Mouse (Mus musculus) frontal cortex, postnatal 14 days (tissue): ENCODE data around the gene 4930522H14Rik.

Experiments used
- DNase-seq, 2 experiments: peaks; one replicate each; pipeline ENCODE4 v3.0.0; 2022; ENCODE audit warnings: low spot score in 2 of 2

Gene 4930522H14Rik

GRCm38 (mm10) chr4:109531111-109531510, at the start of gene 4930522H14Rik:
4930522H14Rik (minus strand) TSS chr4:109531297.
- no peak for DNase-seq

- no peak for DNase-seq
Measured at GRCm38 (mm10) chr4:109578356-109578755, 47.3 kb upstream of the 4930522H14Rik start.

- DNase-seq = no peak
Measured at GRCm38 (mm10) chr4:109576933-109577332, 45.8 kb upstream of the 4930522H14Rik start.

GRCm38 (mm10) chr4:109574845-109575244, 43.7 kb upstream of the 4930522H14Rik start:
- DNase-seq = no peak

GRCm38 (mm10) chr4:109574331-109574730, 43.2 kb upstream of the 4930522H14Rik start:
- no peak for DNase-seq

- DNase-seq = no peak
Measured at GRCm38 (mm10) chr4:109572632-109573031, 41.5 kb upstream of the 4930522H14Rik start.

GRCm38 (mm10) chr4:109569421-109569820, 38.3 kb upstream of the 4930522H14Rik start:
- no peak for DNase-seq

- peak in 1 of 2 experiments; percentile 3 for DNase-seq
Measured at GRCm38 (mm10) chr4:109568959-109569358, 37.9 kb upstream of the 4930522H14Rik start.

GRCm38 (mm10) chr4:109564711-109565110, 33.6 kb upstream of the 4930522H14Rik start:
- no peak for DNase-seq

- DNase-seq = no peak
Measured at GRCm38 (mm10) chr4:109550338-109551150, 19.4 kb upstream of the 4930522H14Rik start.

GRCm38 (mm10) chr4:109547306-109547705, 16.2 kb upstream of the 4930522H14Rik start:
- DNase-seq = no peak

- no peak for DNase-seq
Measured at GRCm38 (mm10) chr4:109546538-109546937, 15.4 kb upstream of the 4930522H14Rik start.

GRCm38 (mm10) chr4:109530245-109530816, 766 bp downstream of the 4930522H14Rik start:
- DNase-seq = no peak

GRCm38 (mm10) chr4:109504885-109505284, 26.2 kb downstream of the 4930522H14Rik start:
- DNase-seq = peak in 1 of 2 experiments; percentile 42

GRCm38 (mm10) chr4:109498476-109498875, 32.6 kb downstream of the 4930522H14Rik start:
- DNase-seq = no peak

GRCm38 (mm10) chr4:109493581-109493980, 37.5 kb downstream of the 4930522H14Rik start:
- DNase-seq = no peak

GRCm38 (mm10) chr4:109488812-109489211, 42.3 kb downstream of the 4930522H14Rik start:
- no peak for DNase-seq

GRCm38 (mm10) chr4:109484621-109485020, 46.5 kb downstream of the 4930522H14Rik start, which contains the start of gene Rnf11:
Rnf11 (minus strand) TSS chr4:109484728.
- DNase-seq = no peak

- no peak for DNase-seq
Measured at GRCm38 (mm10) chr4:109482701-109483100, 48.4 kb downstream of the 4930522H14Rik start.

- no peak for DNase-seq
Measured at GRCm38 (mm10) chr4:109481424-109481823, 49.7 kb downstream of the 4930522H14Rik start.

GRCm38 (mm10) chr4:109477454-109477853, 53.6 kb downstream of the 4930522H14Rik start:
- DNase-seq = no peak

- peak; percentile 81 to 83 for DNase-seq
Measured at GRCm38 (mm10) chr4:109476554-109477014, 54.5 kb downstream of the 4930522H14Rik start.
